Mouse (Mus musculus): ENCODE measurements at regions not wholly inside any gene's neighbourhood (a gene's known extent, or its start where the extent isn't known, plus 50 kb on each side); places are given as distances from the start of the nearest gene placed in this dataset.

GRCm38 (mm10) chr1:91685031-91685430 lies 116.2 kb upstream of the Twist2 start:
- intact Hi-C loops (cut with DNase I): no loop called here
- no peak overlapping the region for H3K4me3 ChIP-seq
- H3K27me3 ChIP-seq (ENCODE audit: control insufficient read depth, insufficient read depth, low read length): no peaks in the 10 kb centered on the region
- TF ChIP-seq EP300 (IDR thresholded peaks at IDR 0.05; ENCODE audit: insufficient read depth, low read depth, low read length): no peak
- no peaks in the 10 kb centered on the region for H3K36me3 ChIP-seq (ENCODE audit: control insufficient read depth, insufficient read depth, low read length)
- no peaks in the 10 kb centered on the region for H3K4me1 ChIP-seq (ENCODE audit: control insufficient read depth, insufficient read depth, low read length)
- WGBS: 54% methylated on average over 9 of the region's 9 CpGs
- DNase-seq: no peak
- no peak overlapping the region for H3K9ac ChIP-seq (ENCODE audit: low read depth, low read length)
- H3K79me2 ChIP-seq (replicated peaks; ENCODE audit: control insufficient read depth, insufficient read depth, low read length): no peaks in the 10 kb centered on the region
- H3K27ac ChIP-seq: no peak overlapping the region

DNA sequence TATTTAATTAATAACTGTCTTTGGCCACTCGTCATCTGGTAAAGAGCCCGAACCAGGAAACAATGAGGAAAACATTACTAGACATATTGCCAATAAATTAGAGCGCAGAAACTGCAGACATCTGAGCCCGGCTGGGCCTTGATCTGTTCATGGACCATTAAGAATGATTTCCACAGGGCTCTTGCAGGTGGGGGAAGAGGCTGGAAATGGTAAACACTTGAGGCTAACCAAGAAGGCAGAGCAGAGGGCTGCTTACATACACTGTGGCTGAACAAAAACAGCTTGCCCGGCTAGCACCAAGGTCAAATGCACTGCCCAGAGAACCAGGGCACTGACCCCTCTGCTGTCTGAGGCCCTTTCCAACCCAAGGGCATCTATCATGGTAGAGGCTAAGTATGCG lies 115.5 kb upstream of the Twist2 start:
- no peaks in the 10 kb centered on the region for H3K4me1 ChIP-seq (ENCODE audit: control insufficient read depth, insufficient read depth, low read length)
- no peaks in the 10 kb centered on the region for H3K36me3 ChIP-seq (ENCODE audit: control insufficient read depth, insufficient read depth, low read length)
- H3K79me2 ChIP-seq (replicated peaks; ENCODE audit: control insufficient read depth, insufficient read depth, low read length): no peaks in the 10 kb centered on the region
- no peak overlapping the region for H3K4me3 ChIP-seq
- H3K9ac ChIP-seq (ENCODE audit: low read depth, low read length): no peak overlapping the region
- intact Hi-C loops (cut with DNase I): no loop called here
- H3K27me3 ChIP-seq (ENCODE audit: control insufficient read depth, insufficient read depth, low read length): no peaks in the 10 kb centered on the region
- no peak overlapping the region for H3K27ac ChIP-seq
- TF ChIP-seq CTCF (IDR thresholded peaks at IDR 0.05): no peak
- no peak for TF ChIP-seq POLR2A (IDR thresholded peaks at IDR 0.05; ENCODE audit: insufficient read depth, low read depth, low read length)
- TF ChIP-seq EP300 (IDR thresholded peaks at IDR 0.05; ENCODE audit: insufficient read depth, low read depth, low read length): no peak
- WGBS: 83% methylated on average over 6 of the region's 6 CpGs
- DNase-seq: no peak

DNA sequence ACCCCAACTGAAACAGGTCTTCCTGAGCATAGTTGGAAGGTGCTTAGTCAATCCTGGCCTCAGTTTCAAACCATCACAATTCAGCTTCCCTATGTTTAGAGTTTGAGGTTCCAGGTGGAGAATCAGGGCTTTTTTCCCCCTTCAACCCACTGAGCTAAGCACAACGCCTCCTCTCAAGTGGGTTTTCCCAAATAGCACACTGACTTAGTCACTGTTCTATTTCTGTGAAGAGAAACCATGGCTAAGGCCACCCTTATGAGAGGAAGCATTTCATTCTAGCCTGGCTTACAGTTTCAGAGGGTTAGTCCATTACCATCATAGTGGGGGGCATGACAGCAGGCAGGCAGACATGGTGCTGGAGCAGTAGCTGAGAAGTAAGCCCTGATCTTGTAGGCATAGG lies 109.7 kb upstream of the Twist2 start:
- no peaks in the 10 kb centered on the region for H3K4me1 ChIP-seq (ENCODE audit: control insufficient read depth, insufficient read depth, low read length)
- H3K27ac ChIP-seq: no peak overlapping the region
- DNase-seq: no peak
- intact Hi-C loops (cut with DNase I): no loop called here
- TF ChIP-seq CTCF (IDR thresholded peaks at IDR 0.05): no peak
- 80% methylated on average over 1 of the region's 1 CpGs for WGBS
- no peaks in the 10 kb centered on the region for H3K36me3 ChIP-seq (ENCODE audit: control insufficient read depth, insufficient read depth, low read length)
- H3K4me3 ChIP-seq: no peak overlapping the region
- no peaks in the 10 kb centered on the region for H3K27me3 ChIP-seq (ENCODE audit: control insufficient read depth, insufficient read depth, low read length)
- no peaks in the 10 kb centered on the region for H3K79me2 ChIP-seq (replicated peaks; ENCODE audit: control insufficient read depth, insufficient read depth, low read length)
- no peak overlapping the region for H3K9ac ChIP-seq (ENCODE audit: low read depth, low read length)

GRCm38 (mm10) chr1:91692709-91693460 lies 108.4 kb upstream of the Twist2 start:
- no peak for DNase-seq
- H3K27ac ChIP-seq: no peak overlapping the region
- no peak overlapping the region for H3K4me3 ChIP-seq
- no peak overlapping the region for H3K9ac ChIP-seq (ENCODE audit: low read depth, low read length)
- intact Hi-C loops (cut with DNase I): no loop called here
- TF ChIP-seq EP300 (IDR thresholded peaks at IDR 0.05; ENCODE audit: insufficient read depth, low read depth, low read length) (no peak), POLR2A (IDR thresholded peaks at IDR 0.05; ENCODE audit: insufficient read depth, low read depth, low read length) (no peak), CTCF (IDR thresholded peaks at IDR 0.05) (no peak)
- no peaks in the 10 kb centered on the region for H3K36me3 ChIP-seq (ENCODE audit: control insufficient read depth, insufficient read depth, low read length)
- no peaks in the 10 kb centered on the region for H3K4me1 ChIP-seq (ENCODE audit: control insufficient read depth, insufficient read depth, low read length)
- no peaks in the 10 kb centered on the region for H3K27me3 ChIP-seq (ENCODE audit: control insufficient read depth, insufficient read depth, low read length)
- no peaks in the 10 kb centered on the region for H3K79me2 ChIP-seq (replicated peaks; ENCODE audit: control insufficient read depth, insufficient read depth, low read length)
- 71% methylated on average over 9 of the region's 9 CpGs for WGBS

DNA sequence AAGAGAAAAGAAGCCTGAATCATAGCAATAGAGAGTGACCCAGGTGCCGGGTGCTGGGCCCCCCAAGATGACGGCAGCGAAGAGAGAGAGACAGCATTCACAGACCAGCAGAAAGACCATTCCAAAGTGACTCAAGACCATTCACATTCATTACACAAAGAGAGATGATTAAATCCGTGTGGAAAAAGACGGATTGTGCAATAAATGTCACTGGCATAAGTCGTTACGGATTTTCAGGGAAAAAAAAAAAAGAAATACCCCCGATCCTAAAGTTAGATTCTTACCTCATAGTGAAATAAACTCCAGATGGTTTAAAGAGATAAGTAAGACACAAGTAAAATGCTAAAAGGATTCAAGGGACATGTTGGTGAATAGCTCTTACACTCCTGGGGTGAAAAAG lies 104.2 kb upstream of the Twist2 start:
- H3K27ac ChIP-seq: no peak overlapping the region
- no peak for TF ChIP-seq CTCF (IDR thresholded peaks at IDR 0.05)
- TF ChIP-seq POLR2A (IDR thresholded peaks at IDR 0.05; ENCODE audit: insufficient read depth, low read depth, low read length): no peak
- TF ChIP-seq EP300 (IDR thresholded peaks at IDR 0.05; ENCODE audit: insufficient read depth, low read depth, low read length): no peak
- intact Hi-C loops (cut with DNase I): no loop called here

GRCm38 (mm10) chr1:91701475-91701874 lies 99.8 kb upstream of the Twist2 start:
- no peaks in the 10 kb centered on the region for H3K4me1 ChIP-seq (ENCODE audit: control insufficient read depth, insufficient read depth, low read length)
- no peaks in the 10 kb centered on the region for H3K27me3 ChIP-seq (ENCODE audit: control insufficient read depth, insufficient read depth, low read length)
- intact Hi-C loops (cut with DNase I): no loop called here
- no peak overlapping the region for H3K27ac ChIP-seq
- H3K36me3 ChIP-seq (ENCODE audit: control insufficient read depth, insufficient read depth, low read length): no peaks in the 10 kb centered on the region
- no peak for TF ChIP-seq POLR2A (IDR thresholded peaks at IDR 0.05; ENCODE audit: insufficient read depth, low read depth, low read length)
- no peak for TF ChIP-seq CTCF (IDR thresholded peaks at IDR 0.05)
- H3K79me2 ChIP-seq (replicated peaks; ENCODE audit: control insufficient read depth, insufficient read depth, low read length): no peaks in the 10 kb centered on the region
- H3K4me3 ChIP-seq: no peak overlapping the region
- WGBS: 79% methylated on average over 12 of the region's 12 CpGs
- no peak overlapping the region for H3K9ac ChIP-seq (ENCODE audit: low read depth, low read length)
- no peak for DNase-seq

More for the DNA sequence above, 104.2 kb upstream of the Twist2 start:
- no peak for DNase-seq
- Histone ChIP-seq H3K27me3 (ENCODE audit: control insufficient read depth, insufficient read depth, low read length) (no peaks in the 10 kb centered on the region), H3K79me2 (replicated peaks; ENCODE audit: control insufficient read depth, insufficient read depth, low read length) (no peaks in the 10 kb centered on the region), H3K9ac (ENCODE audit: low read depth, low read length) (no peak overlapping the region), H3K36me3 (ENCODE audit: control insufficient read depth, insufficient read depth, low read length) (no peaks in the 10 kb centered on the region), H3K4me3 (no peak overlapping the region), H3K4me1 (ENCODE audit: control insufficient read depth, insufficient read depth, low read length) (no peaks in the 10 kb centered on the region)
- 69% methylated on average over 8 of the region's 8 CpGs for WGBS
